Mouse (Mus musculus) heart, postnatal 0 days (tissue): Measurements from ENCODE around the gene Gda. TPM values are rescaled to one million over a fixed set of nuclear protein-coding genes. Genes with fewer than 3 reads are reported as not detected.

Source experiments
- ATAC-seq: fragments of 200-750 bp; cut with Nextera tagmentation; 2 replicates; pipeline ENCODE4 v1.8.0; 2017; ENCODE audit warnings: low read depth, moderate number of reproducible peaks, moderate library complexity; ENCODE audit not compliant: insufficient read depth
- DNase-seq: peaks from one replicate; pipeline ENCODE4 v3.0.0-alpha.2; 2016; ENCODE audit warnings: low spot score
- H3K27ac ChIP-seq: fragments of 300-500 bp; sonication (generic); 2 replicates; pipeline ENCODE4 v1.5.1; 2014; ENCODE audit warnings: low read depth, mild to moderate bottlenecking
- H3K27me3 ChIP-seq: fragments of 300-500 bp; sonication (generic); 2 replicates; pipeline ENCODE4 v1.6.1; 2014; ENCODE audit warnings: low read length, mixed read lengths; ENCODE audit not compliant: control insufficient read depth, insufficient read depth
- H3K36me3 ChIP-seq: fragments of 300-500 bp; sonication (generic); replicated peaks from 2 replicates; pipeline ENCODE4 v1.6.1; 2014; ENCODE audit warnings: low read length, mixed read lengths; ENCODE audit not compliant: control insufficient read depth, insufficient read depth
- H3K4me1 ChIP-seq: fragments of 300-500 bp; sonication (generic); 2 replicates; pipeline ENCODE4 v1.6.1; 2014; ENCODE audit warnings: antibody characterized with exemption; ENCODE audit not compliant: control insufficient read depth, insufficient read depth
- H3K4me2 ChIP-seq: fragments of 300-500 bp; sonication (generic); 2 replicates; pipeline ENCODE4 v1.6.1; 2014; ENCODE audit warnings: low read depth, mild to moderate bottlenecking, low read length, moderate library complexity
- H3K4me3 ChIP-seq: fragments of 300-500 bp; sonication (generic); 2 replicates; pipeline ENCODE4 v1.5.1; 2014; ENCODE audit warnings: low read depth, low read length
- H3K9ac ChIP-seq: fragments of 300-500 bp; sonication (generic); replicated peaks from 2 replicates; pipeline ENCODE4 v1.6.1; 2014; ENCODE audit warnings: low read depth, low read length, mixed read lengths
- H3K9me3 ChIP-seq: fragments of 300-500 bp; sonication (generic); replicated peaks from 2 replicates; pipeline ENCODE4 v1.6.1; 2016; ENCODE audit warnings: low read length; ENCODE audit not compliant: control insufficient read depth
- CTCF ChIP-seq: IDR thresholded peaks from 2 replicates; pipeline ENCODE4 v1.5.1; 2016; ENCODE audit warnings: antibody characterized with exemption, control low read depth, low read depth
- EP300 ChIP-seq: IDR thresholded peaks from 2 replicates; pipeline ENCODE4 v1.6.1; 2016; ENCODE audit warnings: antibody characterized with exemption, low read depth
- WGBS: fragments of 180-500 bp; shearing (Covaris S2); extraction: QIAGEN DNeasy Blood & Tissue Kit; methylation state at CpG from one replicate; pipeline ENCODE4 v1.1.7; 2014; 5-methylcytosine and 5-hydroxymethylcytosine counted together
- polyA plus RNA-seq: library from polyadenylated mRNA; unstranded; fragments of >200 nt; fragmentation: Nextera tagmentation; extraction: Ambion mirVana; gene quantifications from 2 replicates; pipeline ENCODE4 v1.2.1, GENCODE M21; 2015
- total RNA-seq: library from RNA; depleted of rRNA; stranded (reverse); fragments of >200 nt; gene quantifications from 2 replicates; pipeline ENCODE4 v1.2.3, GENCODE M21; 2014; ENCODE audit warnings: low replicate concordance

Gda gene
- total and polyA plus RNA-seq, 2 experiments from 2014 or later, result 0.12 to 1.8 TPM

DNA sequence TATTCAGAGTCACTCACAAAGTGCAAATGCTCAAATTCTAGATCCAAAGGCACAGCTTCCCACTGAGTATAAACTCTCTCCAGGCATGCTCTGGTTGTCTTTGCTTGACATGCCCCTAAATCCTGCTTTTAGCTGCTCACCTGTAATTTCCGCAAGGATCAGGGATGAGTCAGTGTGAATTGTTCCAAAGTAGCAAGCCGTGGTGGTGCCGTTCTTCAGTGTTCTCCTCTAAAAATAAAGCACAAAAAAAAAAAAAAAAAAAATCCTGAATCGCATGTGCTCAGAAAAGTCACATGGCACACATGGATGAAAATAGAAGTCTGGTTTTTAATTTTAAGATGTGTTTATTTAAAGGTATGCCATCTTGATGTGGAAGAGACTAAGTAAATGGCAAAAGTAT, 47.9 kb downstream of the Gda start:
- ATAC-seq, result no peak
- no peak overlapping the region for H3K9ac ChIP-seq
- WGBS, result 66% methylated on average over 4 of the region's 4 CpGs
- H3K4me2 ChIP-seq, result no peak overlapping the region
- no peak overlapping the region for H3K27ac ChIP-seq
- no peak for DNase-seq
- H3K4me1 ChIP-seq, result no peaks in the 10 kb centered on the region
- no peaks in the 10 kb centered on the region for H3K27me3 ChIP-seq
- no peak for TF ChIP-seq EP300
- no peak for TF ChIP-seq CTCF
- no peaks in the 10 kb centered on the region for H3K36me3 ChIP-seq
- H3K9me3 ChIP-seq, result no peaks in the 10 kb centered on the region
- H3K4me3 ChIP-seq, result no peak overlapping the region

GRCm38 (mm10) chr19:21423731-21424130, 49.5 kb downstream of the Gda start:
- TF ChIP-seq CTCF (no peak), EP300 (no peak)
- H3K27me3 ChIP-seq, result no peaks in the 10 kb centered on the region
- H3K4me3 ChIP-seq, result no peak overlapping the region
- DNase-seq (no peak), ATAC-seq (no peak)
- H3K4me1 ChIP-seq, result no peaks in the 10 kb centered on the region
- no peak overlapping the region for H3K4me2 ChIP-seq
- WGBS, result 71% methylated on average over 7 of the region's 7 CpGs
- no peaks in the 10 kb centered on the region for H3K36me3 ChIP-seq
- H3K9ac ChIP-seq, result no peak overlapping the region
- H3K27ac ChIP-seq, result no peak overlapping the region
- no peaks in the 10 kb centered on the region for H3K9me3 ChIP-seq

GRCm38 (mm10) chr19:21418418-21418817, 54.8 kb downstream of the Gda start:
- ATAC-seq (no peak), DNase-seq (no peak)
- Histone ChIP-seq H3K9me3 (no peaks in the 10 kb centered on the region), H3K4me2 (no peak overlapping the region), H3K27ac (no peak overlapping the region), H3K4me1 (no peaks in the 10 kb centered on the region), H3K27me3 (no peaks in the 10 kb centered on the region), H3K36me3 (no peaks in the 10 kb centered on the region), H3K4me3 (no peak overlapping the region), H3K9ac (no peak overlapping the region)
- 85% methylated on average over 5 of the region's 5 CpGs for WGBS
- TF ChIP-seq EP300 (no peak), CTCF (no peak)

GRCm38 (mm10) chr19:21415377-21415776, 57.9 kb downstream of the Gda start:
- ATAC-seq, result no peak
- WGBS, result 54% methylated on average over 3 of the region's 3 CpGs

DNA sequence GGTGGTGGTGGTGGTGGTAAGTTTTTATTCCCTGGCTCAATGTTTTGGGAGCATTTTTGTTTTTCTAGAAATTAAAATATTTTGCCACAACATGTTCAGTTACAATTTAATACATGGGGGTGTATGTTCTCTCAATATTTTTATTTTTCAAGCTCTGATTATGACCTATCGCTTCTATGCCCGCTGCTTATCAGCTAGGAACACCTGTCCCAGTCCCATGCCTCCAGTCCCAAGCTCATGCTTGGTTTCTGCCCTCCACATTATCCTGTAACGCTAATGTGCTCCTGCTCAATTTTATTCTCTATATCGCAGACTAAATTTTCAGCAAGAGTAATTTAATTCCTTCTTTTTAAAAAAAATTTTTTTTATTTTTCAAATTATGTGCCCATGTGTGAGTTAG, 64.1 kb downstream of the Gda start:
- H3K9me3 ChIP-seq, result no peaks in the 10 kb centered on the region
- WGBS, result 71% methylated on average over 4 of the region's 4 CpGs
- no peak overlapping the region for H3K4me3 ChIP-seq
- ATAC-seq, result no peak
- H3K27me3 ChIP-seq, result no peaks in the 10 kb centered on the region
- no peaks in the 10 kb centered on the region for H3K36me3 ChIP-seq
- no peaks in the 10 kb centered on the region for H3K4me1 ChIP-seq
- DNase-seq, result no peak
- no peak overlapping the region for H3K27ac ChIP-seq
- no peak overlapping the region for H3K4me2 ChIP-seq
- no peak for TF ChIP-seq EP300
- no peak for TF ChIP-seq CTCF
- H3K9ac ChIP-seq, result no peak overlapping the region

More at GRCm38 (mm10) chr19:21415377-21415776, 57.9 kb downstream of the Gda start:
- no peaks in the 10 kb centered on the region for H3K27me3 ChIP-seq
- H3K36me3 ChIP-seq, result no peaks in the 10 kb centered on the region
- TF ChIP-seq CTCF (no peak), EP300 (no peak)
- no peaks in the 10 kb centered on the region for H3K4me1 ChIP-seq
- DNase-seq, result no peak
- no peak overlapping the region for H3K27ac ChIP-seq
- H3K9ac ChIP-seq, result no peak overlapping the region
- no peaks in the 10 kb centered on the region for H3K9me3 ChIP-seq
- H3K4me2 ChIP-seq, result no peak overlapping the region
- H3K4me3 ChIP-seq, result no peak overlapping the region

GRCm38 (mm10) chr19:21407363-21407762, 65.9 kb downstream of the Gda start:
- no peak overlapping the region for H3K27ac ChIP-seq
- WGBS, result 68% methylated on average over 1 of the region's 1 CpGs
- H3K4me2 ChIP-seq, result no peak overlapping the region
- no peaks in the 10 kb centered on the region for H3K4me1 ChIP-seq
- DNase-seq (no peak), ATAC-seq (no peak)
- no peak overlapping the region for H3K4me3 ChIP-seq
- no peaks in the 10 kb centered on the region for H3K27me3 ChIP-seq
- no peak for TF ChIP-seq CTCF
- no peak for TF ChIP-seq EP300
- no peaks in the 10 kb centered on the region for H3K9me3 ChIP-seq
- H3K36me3 ChIP-seq, result no peaks in the 10 kb centered on the region
- H3K9ac ChIP-seq, result no peak overlapping the region
